Mouse (Mus musculus) G1E (cell line): ENCODE results near the gene Meis2.

Experiments used
- CTCF ChIP-seq: IDR thresholded peaks from 2 replicates; pipeline ENCODE4 v1.5.1; 2012; ENCODE audit warnings: low read depth, low read length, inconsistent platforms, mixed read lengths
- GATA1 ChIP-seq: IDR thresholded peaks from 2 replicates; pipeline ENCODE4 v1.6.1; 2012; ENCODE audit warnings: borderline replicate concordance, low read length, inconsistent platforms, mixed read lengths
- GATA2 ChIP-seq: IDR thresholded peaks from 2 replicates; pipeline ENCODE4 v1.6.1; 2012; ENCODE audit warnings: low read depth, low read length, inconsistent platforms, borderline replicate concordance

DNA sequence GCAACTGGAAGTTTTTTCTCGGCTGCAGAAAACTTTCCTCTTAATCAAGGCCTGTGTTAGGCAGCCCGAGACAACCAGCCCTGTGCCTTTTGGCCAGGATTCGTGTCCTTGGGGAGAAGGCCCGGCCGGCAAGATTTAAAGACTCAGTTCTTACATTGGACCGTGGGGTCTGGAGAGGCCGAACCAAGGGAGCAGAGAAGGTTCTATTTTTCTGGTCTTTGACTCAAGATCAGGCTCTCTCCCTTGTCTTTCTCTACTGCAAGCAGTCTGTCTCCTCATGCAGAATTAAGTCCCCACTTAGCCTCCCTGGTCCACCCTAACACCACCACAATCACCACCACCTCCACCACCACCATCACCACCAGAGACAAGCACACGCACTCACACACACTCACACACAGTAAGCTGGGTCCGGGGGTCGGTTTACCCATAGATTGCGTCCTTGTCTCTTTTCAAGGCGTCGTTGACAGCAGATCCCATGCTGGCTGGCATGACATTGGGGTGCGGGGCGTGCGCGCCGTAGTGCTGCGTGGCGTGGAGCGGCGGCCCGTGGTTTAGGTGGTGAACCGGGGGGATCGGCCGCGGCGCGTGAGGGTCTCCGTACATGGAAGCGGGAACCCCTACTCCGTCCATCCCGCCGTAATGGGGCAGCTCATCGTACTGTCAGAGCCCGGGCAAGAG is 2.7 kb downstream of the Meis2 start:
- TF ChIP-seq CTCF: no peak
- TF ChIP-seq GATA1: no peak
- TF ChIP-seq GATA2: no peak
